Mouse (Mus musculus) myocyte (in vitro differentiated cells): Measurements from ENCODE around the gene Ank3. TPM values are rescaled to one million over a fixed set of nuclear protein-coding genes. Genes with fewer than 3 reads are reported as not detected.

ENCODE experiments used
- H3K27me3 ChIP-seq: one replicate; pipeline ENCODE4 v1.6.1; 2011; ENCODE audit not compliant: control insufficient read depth, insufficient read depth, insufficient read length
- H3K36me3 ChIP-seq: one replicate; pipeline ENCODE4 v1.6.1; 2011; ENCODE audit not compliant: control insufficient read depth, insufficient read depth
- H3K4me2 ChIP-seq: one replicate; pipeline ENCODE4 v1.6.1; 2011; ENCODE audit warnings: low read depth, control low read depth
- H3K4me3 ChIP-seq: one replicate; pipeline ENCODE4 v1.5.1; 2011; ENCODE audit warnings: mild to moderate bottlenecking, control low read depth, moderate library complexity
- H3K79me2 ChIP-seq: one replicate; pipeline ENCODE4 v1.6.1; 2011; ENCODE audit not compliant: control insufficient read depth, insufficient read depth
- H3ac ChIP-seq: one replicate; pipeline ENCODE4 v1.6.1; 2011; ENCODE audit not compliant: control insufficient read depth, insufficient read length
- CEBPB ChIP-seq: IDR thresholded peaks from 2 replicates; pipeline ENCODE4 v1.6.1; 2011; ENCODE audit warnings: mild to moderate bottlenecking, moderate library complexity; ENCODE audit not compliant: poor library complexity, insufficient read depth, severe bottlenecking
- E2F4 ChIP-seq: IDR thresholded peaks from one replicate; pipeline ENCODE4 v1.6.1; 2011; ENCODE audit warnings: mild to moderate bottlenecking, control low read depth, moderate library complexity; ENCODE audit not compliant: insufficient read depth
- MAX ChIP-seq: IDR thresholded peaks from one replicate; pipeline ENCODE4 v1.6.1; 2011; ENCODE audit warnings: low read depth, mild to moderate bottlenecking, control low read depth
- MYOD1 ChIP-seq, 3 experiments: IDR thresholded peaks; one replicate each; pipeline ENCODE4 v1.6.1; 2011; ENCODE audit warnings: control low read depth in 2 of 3, low read depth in 2 of 3, mild to moderate bottlenecking in 2 of 3, moderate library complexity in 1 of 3; ENCODE audit not compliant: insufficient read length in 2 of 3, control insufficient read depth in 1 of 3
- MYOG ChIP-seq, 3 experiments: IDR thresholded peaks; one replicate each; pipeline ENCODE4 v1.6.1; 2011; ENCODE audit warnings: control low read depth in 2 of 3, low read depth in 2 of 3, mild to moderate bottlenecking in 2 of 3; ENCODE audit not compliant: insufficient read length in 2 of 3, control insufficient read depth in 1 of 3, insufficient read depth in 1 of 3
- POLR2A ChIP-seq: IDR thresholded peaks from one replicate; pipeline ENCODE4 v1.6.1; 2011; ENCODE audit warnings: low read depth, mild to moderate bottlenecking, control low read depth, moderate library complexity; ENCODE audit not compliant: insufficient read length
- POLR2AphosphoS2 ChIP-seq: IDR thresholded peaks from one replicate; pipeline ENCODE4 v1.6.1; 2011; ENCODE audit warnings: low read depth, control low read depth; ENCODE audit not compliant: insufficient read length
- REST ChIP-seq: IDR thresholded peaks from one replicate; pipeline ENCODE4 v1.6.1; 2011; ENCODE audit warnings: mild to moderate bottlenecking, control low read depth, moderate library complexity; ENCODE audit not compliant: insufficient read depth, insufficient read length
- SRF ChIP-seq: IDR thresholded peaks from one replicate; pipeline ENCODE4 v1.6.1; 2011; ENCODE audit warnings: low read depth; ENCODE audit not compliant: control insufficient read depth, insufficient read length
- TCF12 ChIP-seq: IDR thresholded peaks from one replicate; pipeline ENCODE4 v1.6.1; 2011; ENCODE audit warnings: mild to moderate bottlenecking, control low read depth; ENCODE audit not compliant: poor library complexity, insufficient read depth, severe bottlenecking
- TCF3 ChIP-seq: IDR thresholded peaks from one replicate; pipeline ENCODE4 v1.6.1; 2011; ENCODE audit warnings: low read depth, control low read depth; ENCODE audit not compliant: insufficient read length
- USF1 ChIP-seq: IDR thresholded peaks from one replicate; pipeline ENCODE4 v1.6.1; 2011; ENCODE audit warnings: low read depth, mild to moderate bottlenecking, control low read depth, moderate library complexity
- polyA plus RNA-seq: library from polyadenylated mRNA; unstranded; fragments of >200 nt; fragmentation: generic; extraction: Trizol; gene quantifications from one replicate; pipeline ENCODE4 v1.2.1, GENCODE M21; 2012; ENCODE audit warnings: missing spikeins

Gene Ank3
- polyA plus RNA-seq, 1 experiment = 5.5 TPM

DNA sequence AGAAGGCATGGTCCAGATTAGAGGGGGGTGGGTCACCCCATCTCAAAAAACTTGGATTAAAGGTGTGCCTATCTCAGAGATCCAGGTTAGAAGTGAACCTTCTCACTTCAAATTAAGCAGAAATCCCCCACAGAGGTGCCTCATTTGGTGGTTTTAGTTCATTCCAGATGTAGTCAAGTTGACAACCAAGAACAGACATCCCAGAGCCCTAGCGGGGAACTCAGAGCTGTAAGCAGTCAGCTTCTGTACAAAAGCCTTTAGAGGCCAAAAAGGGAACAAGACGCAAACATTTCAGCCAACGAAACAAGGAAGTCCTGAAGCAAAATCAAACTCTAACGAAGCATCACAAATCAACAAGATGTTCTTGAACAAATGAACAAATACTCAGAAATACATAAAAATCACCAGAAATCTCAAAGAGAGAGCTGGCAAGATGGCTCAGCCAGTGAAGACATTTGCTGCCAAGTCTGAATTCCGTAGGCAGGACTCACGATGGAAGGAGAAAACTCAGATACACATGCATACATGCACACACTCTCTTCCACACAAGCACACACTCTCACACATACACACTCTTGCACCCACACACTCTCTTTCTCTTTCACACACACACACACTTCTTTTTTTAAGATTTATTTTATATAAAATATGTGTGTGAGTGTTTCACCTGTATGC, 665.4 kb downstream of the Ank3 start:
- Histone ChIP-seq H3K79me2 (no peaks in the 10 kb centered on the region), H3K36me3 (no peaks in the 10 kb centered on the region), H3K4me2 (no peak overlapping the region), H3ac (no peak overlapping the region), H3K27me3 (no peaks in the 10 kb centered on the region), H3K4me3 (no peak overlapping the region)
- no peak for TF ChIP-seq USF1
- TF ChIP-seq SRF = no peak
- TF ChIP-seq POLR2AphosphoS2 = no peak
- no peak for TF ChIP-seq TCF12
- TF ChIP-seq MAX = no peak
- TF ChIP-seq MYOG (IDR thresholded peaks at IDR 0.05; ENCODE audit: control insufficient read depth in 1 of 3, insufficient read depth in 1 of 3, insufficient read length in 2 of 3, low read depth in 2 of 3) = no peak
- no peak for TF ChIP-seq E2F4
- TF ChIP-seq TCF3 = no peak
- no peak for TF ChIP-seq MYOD1 (IDR thresholded peaks at IDR 0.05; ENCODE audit: control insufficient read depth in 1 of 3, insufficient read length in 2 of 3, low read depth in 2 of 3)
- no peak for TF ChIP-seq POLR2A
- TF ChIP-seq CEBPB = no peak
- TF ChIP-seq REST = no peak

DNA sequence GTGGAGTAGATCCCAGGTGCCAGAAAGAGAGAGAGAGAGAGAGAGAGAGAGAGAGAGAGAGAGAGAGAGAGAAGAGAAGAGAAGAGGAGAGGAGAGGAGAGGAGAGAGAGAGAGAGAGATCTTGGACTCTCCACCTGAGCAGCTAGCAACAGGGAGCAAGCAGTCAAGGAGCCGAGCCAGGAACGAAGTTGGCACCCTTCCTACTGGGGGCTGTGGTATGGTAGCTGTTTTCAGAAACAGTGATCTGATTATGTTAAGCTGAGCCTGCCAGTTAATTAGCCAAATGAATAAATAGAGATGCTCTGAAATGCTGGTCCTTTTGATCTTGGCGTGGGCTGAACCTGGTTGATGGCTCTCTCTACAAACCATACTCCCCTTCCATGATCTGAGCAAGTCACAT, 666.6 kb downstream of the Ank3 start:
- H3K4me2 ChIP-seq = no peak overlapping the region
- no peak overlapping the region for H3ac ChIP-seq
- no peaks in the 10 kb centered on the region for H3K36me3 ChIP-seq
- no peaks in the 10 kb centered on the region for H3K79me2 ChIP-seq
- H3K27me3 ChIP-seq = no peaks in the 10 kb centered on the region
- H3K4me3 ChIP-seq = no peak overlapping the region
- no peak for TF ChIP-seq REST
- TF ChIP-seq POLR2AphosphoS2 = no peak
- TF ChIP-seq TCF12 = no peak
- TF ChIP-seq SRF = no peak
- no peak for TF ChIP-seq CEBPB
- no peak for TF ChIP-seq TCF3
- no peak for TF ChIP-seq USF1
- no peak for TF ChIP-seq MYOG (IDR thresholded peaks at IDR 0.05; ENCODE audit: control insufficient read depth in 1 of 3, insufficient read depth in 1 of 3, insufficient read length in 2 of 3, low read depth in 2 of 3)
- no peak for TF ChIP-seq POLR2A
- TF ChIP-seq MYOD1 (IDR thresholded peaks at IDR 0.05; ENCODE audit: control insufficient read depth in 1 of 3, insufficient read length in 2 of 3, low read depth in 2 of 3) = no peak
- no peak for TF ChIP-seq E2F4
- no peak for TF ChIP-seq MAX

DNA sequence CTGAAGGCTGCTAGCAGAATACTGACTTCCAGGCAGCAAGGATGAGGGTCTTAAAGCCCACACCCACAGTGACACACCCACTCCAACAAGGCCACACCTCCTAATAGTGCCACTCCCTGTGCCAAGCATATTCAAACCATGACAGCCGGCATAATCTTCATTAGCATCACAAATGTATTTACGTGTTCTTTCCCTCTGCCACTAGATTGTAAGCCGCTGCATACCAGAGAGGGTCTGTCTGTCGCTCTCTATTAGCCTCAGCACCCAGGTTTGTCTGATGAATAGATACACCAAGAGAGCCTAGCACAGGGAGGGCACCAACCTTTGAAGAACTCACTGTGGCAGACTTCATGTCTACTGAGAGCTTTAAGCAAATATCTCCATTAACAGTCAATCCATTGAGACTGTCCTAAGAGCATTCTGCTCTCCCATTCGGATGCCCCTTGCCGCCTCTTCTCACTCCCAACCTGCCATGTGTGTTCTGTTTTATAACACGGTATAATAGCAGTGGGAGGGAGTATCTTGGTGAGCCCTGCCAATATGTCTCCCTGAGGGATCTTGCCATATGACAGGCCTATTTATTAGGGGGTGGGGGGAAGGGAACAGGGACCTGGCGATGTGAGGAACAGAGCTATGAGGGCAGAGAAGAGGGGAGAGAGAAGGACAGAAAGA, 668.1 kb downstream of the Ank3 start:
- TF ChIP-seq MAX = no peak
- no peak for TF ChIP-seq MYOD1 (IDR thresholded peaks at IDR 0.05; ENCODE audit: control insufficient read depth in 1 of 3, insufficient read length in 2 of 3, low read depth in 2 of 3)
- no peak for TF ChIP-seq MYOG (IDR thresholded peaks at IDR 0.05; ENCODE audit: control insufficient read depth in 1 of 3, insufficient read depth in 1 of 3, insufficient read length in 2 of 3, low read depth in 2 of 3)
- no peak for TF ChIP-seq TCF12
- TF ChIP-seq USF1 = no peak
- no peak for TF ChIP-seq TCF3
- Histone ChIP-seq H3K4me2 (no peak overlapping the region), H3ac (no peak overlapping the region), H3K79me2 (no peaks in the 10 kb centered on the region), H3K27me3 (no peaks in the 10 kb centered on the region), H3K36me3 (no peaks in the 10 kb centered on the region), H3K4me3 (no peak overlapping the region)

DNA sequence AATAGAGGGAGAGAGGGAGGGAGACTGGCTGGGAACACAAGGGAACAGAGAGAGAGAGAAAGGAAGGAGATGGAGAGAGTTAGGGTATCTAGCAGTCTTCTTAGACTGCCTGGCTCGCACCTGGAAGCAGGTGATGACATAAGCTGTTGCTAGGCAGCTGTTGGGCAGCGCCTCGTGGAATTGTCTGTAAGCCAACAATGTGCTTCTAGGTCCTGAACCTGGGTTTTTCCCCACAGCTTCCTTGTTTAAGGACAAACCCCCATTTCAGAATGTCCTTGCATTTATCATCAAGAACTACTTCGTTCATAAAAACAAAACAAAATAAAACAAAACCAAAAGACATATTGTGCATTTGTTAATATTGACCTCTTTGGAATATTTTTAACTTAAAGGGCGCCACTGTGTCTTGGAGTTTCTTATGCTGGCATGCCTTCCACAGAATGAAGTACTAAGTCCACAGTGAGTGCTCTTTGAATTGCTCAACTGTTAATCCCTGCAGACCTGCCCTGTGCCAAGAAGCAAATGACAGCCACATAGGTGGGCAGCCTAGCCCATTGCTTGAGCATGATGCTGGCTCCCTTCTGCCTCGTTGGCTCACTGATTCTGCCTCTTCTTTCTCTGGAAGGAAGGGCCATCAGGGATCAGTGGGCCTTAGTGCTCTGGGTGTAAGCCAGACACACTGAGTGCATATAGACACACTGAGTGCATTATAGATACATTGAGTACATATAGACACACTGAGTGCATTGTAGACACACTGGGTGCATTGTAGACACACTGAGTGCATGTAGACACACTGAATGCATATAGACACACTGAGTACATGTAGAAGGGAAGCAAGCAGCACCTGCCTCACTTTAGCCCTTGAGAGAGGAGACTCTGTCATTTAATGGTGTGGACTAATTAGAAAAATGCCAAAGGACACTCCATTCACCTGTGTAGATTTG, 668.9 kb downstream of the Ank3 start:
- Histone ChIP-seq H3K4me3 (no peak overlapping the region), H3K4me2 (no peak overlapping the region), H3K27me3 (no peaks in the 10 kb centered on the region), H3K36me3 (no peaks in the 10 kb centered on the region), H3ac (no peak overlapping the region), H3K79me2 (no peaks in the 10 kb centered on the region)
- TF ChIP-seq MYOD1 (IDR thresholded peaks at IDR 0.05; ENCODE audit: control insufficient read depth in 1 of 3, insufficient read length in 2 of 3, low read depth in 2 of 3) (no peak), USF1 (no peak), MAX (no peak), TCF3 (no peak), E2F4 (no peak), CEBPB (no peak), SRF (no peak), POLR2A (no peak), POLR2AphosphoS2 (no peak), MYOG (IDR thresholded peaks at IDR 0.05; ENCODE audit: control insufficient read depth in 1 of 3, insufficient read depth in 1 of 3, insufficient read length in 2 of 3, low read depth in 2 of 3) (no peak), REST (no peak), TCF12 (no peak)
